In the genomic region with DNA sequence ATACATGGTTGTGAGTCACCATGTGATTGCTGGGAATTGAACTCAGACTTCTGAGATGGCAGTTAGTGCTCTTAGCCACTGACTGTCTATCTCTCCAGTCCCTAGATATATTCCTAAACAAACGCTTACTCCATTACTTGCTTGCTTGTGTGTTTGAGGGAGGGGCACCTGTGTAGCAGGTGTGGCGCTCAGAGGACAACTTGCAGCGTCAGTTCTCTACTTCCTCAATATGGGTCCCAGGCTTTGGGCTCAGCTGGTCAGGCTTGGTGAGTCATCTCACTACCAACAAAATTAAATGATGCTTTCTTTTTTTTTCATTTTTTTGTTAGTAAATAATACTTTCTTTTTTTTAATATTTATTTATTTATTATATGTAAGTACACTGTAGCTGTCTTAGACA, we compare ENCODE assay signal across 38 mouse cellular contexts. TPM values are rescaled to one million over a fixed set of nuclear protein-coding genes. Genes with fewer than 3 reads are reported as not detected.
"Had no signal": no experiment of that assay in that cellular context is flagged by ENCODE, and none has a peak within 500 bp of the region (broad histone marks: within the 10 kb centered on the region; RNA-seq: fewer than 3 reads in every experiment).

No protein-coding gene starts in this region.

- H3K27ac ChIP-seq: heart, adult 2 months; heart, embryonic 13.5 days; heart, embryonic 15.5 days; hindbrain, embryonic 14.5 days; intestine, embryonic 15.5 days; layer of hippocampus, adult 2 months; left cerebral cortex, adult 2 months; limb, embryonic 10.5 days; limb, embryonic 12.5 days; liver, embryonic 13.5 days had no signal

- H3K9ac ChIP-seq: heart, embryonic 13.5 days; heart, embryonic 15.5 days; hindbrain, embryonic 14.5 days; intestine, embryonic 15.5 days; limb, embryonic 12.5 days; liver, embryonic 13.5 days had no signal

- DNase-seq: gastrocnemius, postnatal 14 days; gastrocnemius, postnatal 36 days; heart, adult 11 months; heart, adult 2 months; heart, postnatal 14 days; heart, postnatal 36 days; kidney, adult 18-20 months; kidney, adult 8-10 months; kidney, postnatal 10 days; kidney, postnatal 25 days; kidney, postnatal 4 days; liver; liver, embryonic 13.5 days had no signal

- H3K27me3 ChIP-seq: heart, embryonic 13.5 days; intestine, embryonic 15.5 days; limb, embryonic 12.5 days had no signal

- H3K4me3 ChIP-seq: heart, adult 2 months; heart, embryonic 13.5 days; heart, embryonic 15.5 days; intestine, embryonic 15.5 days; layer of hippocampus, adult 2 months; left cerebral cortex, adult 2 months; limb, embryonic 10.5 days; limb, embryonic 12.5 days; liver, embryonic 13.5 days had no signal

- H3K36me3 ChIP-seq: heart, embryonic 13.5 days; heart, embryonic 15.5 days; intestine, embryonic 15.5 days; limb, embryonic 10.5 days; limb, embryonic 12.5 days; liver, embryonic 13.5 days had no signal

- H3K9me3 ChIP-seq: heart, embryonic 15.5 days; intestine, embryonic 15.5 days; limb, embryonic 10.5 days; limb, embryonic 12.5 days; liver, embryonic 13.5 days had no signal

- H3K4me1 ChIP-seq: heart, embryonic 13.5 days; heart, embryonic 15.5 days; limb, embryonic 10.5 days; limb, embryonic 12.5 days had no signal

- H3K4me2 ChIP-seq: heart, embryonic 11.5 days; heart, embryonic 13.5 days; heart, embryonic 15.5 days; hindbrain, embryonic 14.5 days; intestine, embryonic 15.5 days; limb, embryonic 12.5 days; liver, embryonic 11.5 days; liver, embryonic 13.5 days had no signal

- ATAC-seq: hindbrain, embryonic 16.5 days; inflammation-experienced regulatory T-cells, adult 6 months; intestine, embryonic 15.5 days; intestine, postnatal 0 days had no signal

RNA-seq across cellular contexts. Expression of a gene that starts 6.1 kb away (rescaled TPM):
- total RNA-seq: heart, adult 2 months; heart, postnatal 36 days; hematopoietic stem cell, adult 5-6 weeks; left cerebral cortex, adult 2 months had no signal
- polyA plus RNA-seq: heart, embryonic 11.5 days; heart, embryonic 13.5 days; hindbrain, embryonic 11.5 days; limb, embryonic 10.5 days; limb, embryonic 12.5 days; liver, embryonic 13.5 days had no signal

RNA-seq across cellular contexts. Expression of a gene that starts 37.1 kb away (rescaled TPM):
- total RNA-seq: gastrocnemius, adult 18-20 months; gastrocnemius, adult 8-10 months; gastrocnemius, postnatal 14 days; gastrocnemius, postnatal 36 days; hematopoietic stem cell, adult 5-6 weeks; layer of hippocampus, adult 2 months; layer of hippocampus, postnatal 25 days; left cerebral cortex, adult 2 months; left cerebral cortex, postnatal 14 days; left cerebral cortex, postnatal 36 days had no signal
- polyA plus RNA-seq: heart, embryonic 11.5 days; heart, embryonic 13.5 days; inflammation-experienced regulatory T-cells, adult 6 months; kidney, embryonic 14.5 days; limb, embryonic 10.5 days had no signal

RNA-seq across cellular contexts. Expression of a gene that starts 54.0 kb away (rescaled TPM):
- total RNA-seq: gastrocnemius, adult 8-10 months; gastrocnemius, postnatal 14 days; gastrocnemius, postnatal 36 days; heart, adult 2 months; heart, postnatal 14 days; heart, postnatal 36 days; hematopoietic stem cell, adult 5-6 weeks; layer of hippocampus, adult 2 months; layer of hippocampus, postnatal 10 days; layer of hippocampus, postnatal 25 days; left cerebral cortex, adult 2 months; left cerebral cortex, postnatal 14 days; left cerebral cortex, postnatal 36 days had no signal
- polyA plus RNA-seq: heart, adult 2 months; heart, embryonic 13.5 days; heart, embryonic 15.5 days; heart, postnatal 0 days; hindbrain, embryonic 11.5 days; hindbrain, embryonic 14.5 days; hindbrain, embryonic 16.5 days; inflammation-experienced regulatory T-cells, adult 6 months; intestine, postnatal 0 days; kidney, embryonic 14.5 days; kidney, embryonic 16.5 days; limb, embryonic 10.5 days; limb, embryonic 12.5 days; limb, embryonic 14.5 days had no signal
